Mouse (Mus musculus) E14TG2a.4 (cell line): ENCODE measurements at regions not wholly inside any gene's neighbourhood (a gene's known extent, or its start where the extent isn't known, plus 50 kb on each side); places are given as distances from the start of the nearest gene placed in this dataset.

Source experiments
- H3K27me3 ChIP-seq: 2 replicates; pipeline ENCODE4 v1.6.1; 2014; ENCODE audit warnings: low read length, control low read depth; ENCODE audit not compliant: insufficient read depth
- H3K36me3 ChIP-seq: 2 replicates; pipeline ENCODE4 v1.6.1; 2014; ENCODE audit warnings: low read length, control low read depth; ENCODE audit not compliant: insufficient read depth
- H3K4me1 ChIP-seq: replicated peaks from 2 replicates; pipeline ENCODE4 v1.6.1; 2014; ENCODE audit warnings: low read depth, low read length, control low read depth
- H3K4me3 ChIP-seq: replicated peaks from 2 replicates; pipeline ENCODE4 v1.5.1; 2014; ENCODE audit warnings: mild to moderate bottlenecking, low read length
- H3K9me3 ChIP-seq: 2 replicates; pipeline ENCODE4 v1.6.1; 2014; ENCODE audit warnings: low read length, control low read depth
- CTCF ChIP-seq: conservative IDR thresholded peaks from 2 replicates; pipeline ENCODE4 v1.5.1; 2014; ENCODE audit warnings: low read length
- NANOG ChIP-seq: IDR thresholded peaks from 2 replicates; pipeline ENCODE4 v1.6.1; 2014; ENCODE audit warnings: borderline replicate concordance, low read length, mixed read lengths
- POU5F1 ChIP-seq: IDR thresholded peaks from 2 replicates; pipeline ENCODE4 v1.6.1; 2014; ENCODE audit warnings: low read length, borderline replicate concordance

GRCm38 (mm10) chr10:96787572-96787946 is 170.8 kb downstream of the Btg1 start:
- TF ChIP-seq POU5F1 (no peak), CTCF (no peak), NANOG (no peak)
- Histone ChIP-seq H3K4me3 (no peak overlapping the region), H3K4me1 (no peaks in the 10 kb centered on the region), H3K36me3 (no peaks in the 10 kb centered on the region), H3K9me3 (no peaks in the 10 kb centered on the region), H3K27me3 (no peaks in the 10 kb centered on the region)

- Histone ChIP-seq H3K9me3 (no peaks in the 10 kb centered on the region), H3K27me3 (no peaks in the 10 kb centered on the region), H3K36me3 (no peaks in the 10 kb centered on the region), H3K4me1 (no peaks in the 10 kb centered on the region), H3K4me3 (no peak overlapping the region)
- TF ChIP-seq NANOG (no peak), POU5F1 (no peak), CTCF (no peak)
These were observed 171.7 kb downstream of the Btg1 start for GRCm38 (mm10) chr10:96788352-96789016.

GRCm38 (mm10) chr10:96797116-96797515 is 180.3 kb downstream of the Btg1 start:
- Histone ChIP-seq H3K4me1 (no peaks in the 10 kb centered on the region), H3K9me3 (no peaks in the 10 kb centered on the region), H3K27me3 (no peaks in the 10 kb centered on the region), H3K36me3 (no peaks in the 10 kb centered on the region), H3K4me3 (no peak overlapping the region)
- no peak for TF ChIP-seq POU5F1
- no peak for TF ChIP-seq NANOG
- no peak for TF ChIP-seq CTCF

- Histone ChIP-seq H3K36me3 (no peaks in the 10 kb centered on the region), H3K4me1 (peaks cover 15% of the 10 kb centered on the region), H3K4me3 (no peak overlapping the region), H3K9me3 (no peaks in the 10 kb centered on the region), H3K27me3 (no peaks in the 10 kb centered on the region)
- TF ChIP-seq CTCF (no peak), POU5F1 (no peak), NANOG (no peak)
These were observed 184.0 kb downstream of the Btg1 start for GRCm38 (mm10) chr10:96800801-96801200.

GRCm38 (mm10) chr10:96804030-96804784 is 187.4 kb downstream of the Btg1 start:
- no peak for TF ChIP-seq POU5F1
- H3K27me3 ChIP-seq: no peaks in the 10 kb centered on the region
- no peaks in the 10 kb centered on the region for H3K9me3 ChIP-seq
- peaks cover 15% of the 10 kb centered on the region for H3K4me1 ChIP-seq
- H3K4me3 ChIP-seq: no peak overlapping the region
- no peaks in the 10 kb centered on the region for H3K36me3 ChIP-seq

- H3K4me1 ChIP-seq: peaks cover 15% of the 10 kb centered on the region
- no peak overlapping the region for H3K4me3 ChIP-seq
- no peaks in the 10 kb centered on the region for H3K27me3 ChIP-seq
- no peak for TF ChIP-seq CTCF
- no peak for TF ChIP-seq NANOG
- no peak for TF ChIP-seq POU5F1
- no peaks in the 10 kb centered on the region for H3K36me3 ChIP-seq
- H3K9me3 ChIP-seq: peaks cover 6% of the 10 kb centered on the region; the same call in 1 of the 2 replicates
These were observed 189.8 kb downstream of the Btg1 start for GRCm38 (mm10) chr10:96806579-96806978.

GRCm38 (mm10) chr10:96821852-96822251 is 205.0 kb downstream of the Btg1 start:
- H3K27me3 ChIP-seq: no peaks in the 10 kb centered on the region
- no peaks in the 10 kb centered on the region for H3K9me3 ChIP-seq
- TF ChIP-seq POU5F1 (no peak), NANOG (no peak), CTCF (no peak)
- no peak overlapping the region for H3K4me3 ChIP-seq
- H3K36me3 ChIP-seq: no peaks in the 10 kb centered on the region
- H3K4me1 ChIP-seq: no peaks in the 10 kb centered on the region

- H3K4me3 ChIP-seq: no peak overlapping the region
- no peaks in the 10 kb centered on the region for H3K36me3 ChIP-seq
- H3K9me3 ChIP-seq: no peaks in the 10 kb centered on the region
- TF ChIP-seq NANOG: no peak
- TF ChIP-seq POU5F1: no peak
- TF ChIP-seq CTCF: no peak
- no peaks in the 10 kb centered on the region for H3K4me1 ChIP-seq
- H3K27me3 ChIP-seq: no peaks in the 10 kb centered on the region
These were observed 205.8 kb downstream of the Btg1 start for GRCm38 (mm10) chr10:96822344-96823335.
